Mouse (Mus musculus): ENCODE results near the gene Gm10662.
"Not testable (repeated sequence)": the region's sequence is repeated elsewhere in the genome, so short reads cannot be mapped to it uniquely, and the experiment has no call there.

The Gm10662 gene

GRCm38 (mm10) chr7:23144380-23144779 lies at the start of gene Gm10662:
Gene Gm10662, minus strand, starts transcription at chr7:23144480.
- not testable (repeated sequence) for DNase-seq (ENCODE audit: low spot score)

DNA sequence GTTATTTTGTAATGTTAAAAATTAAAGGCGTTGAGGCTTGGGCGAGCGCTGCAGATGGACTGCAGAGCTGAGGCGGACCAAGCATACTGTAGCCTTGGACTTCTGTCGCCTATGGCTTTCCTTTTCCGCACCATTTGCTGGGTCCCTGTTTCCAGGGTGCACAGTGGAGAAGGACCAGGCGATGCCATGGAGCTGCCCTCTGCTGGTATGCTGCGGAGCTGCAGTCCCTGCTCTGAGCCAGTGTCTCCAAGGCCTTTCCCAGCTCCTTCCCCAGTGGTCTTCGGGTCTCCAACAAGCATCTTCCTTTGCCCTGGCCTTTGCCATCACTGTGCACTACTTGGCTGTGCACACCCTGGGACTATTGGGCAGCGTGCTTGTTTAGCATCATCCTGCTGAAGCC lies 19.2 kb upstream of the Gm10662 start:
- not testable (repeated sequence) for DNase-seq (ENCODE audit: low spot score)
